8 mouse cellular contexts compared by ENCODE assay signal in genomic region chr3:108164807-108165206, GRCm38 (mm10). TPM values are rescaled to one million over a fixed set of nuclear protein-coding genes. Genes with fewer than 3 reads are reported as not detected.
DNase-seq lines count a peak whose midpoint lies in the region; ATAC-seq lines count a peak whose summit lies in the region.

No protein-coding gene starts in this region.

- peak; percentile 78 for DNase-seq in R1 (ENCODE audit: low read depth, low spot score)
- peak; percentile 89 to 91 for DNase-seq in cerebellum, postnatal 25 days
- DNase-seq in frontal cortex, postnatal 36 days (ENCODE audit: low spot score in 2 of 2), result peak; percentile 88 to 90
- DNase-seq in hindbrain, embryonic 14.5 days (ENCODE audit: low spot score), result peak; percentile 97
- DNase-seq in layer of hippocampus, postnatal 25 days (ENCODE audit: extremely low spot score in 1 of 2, low spot score in 1 of 2), result peak; percentile 78 to 87
- DNase-seq in lung, postnatal 36 days, result peak; percentile 85
- peak; percentile 91 to 92 for DNase-seq in right cerebral cortex, postnatal 10 days (ENCODE audit: low spot score in 2 of 2)
- DNase-seq in urinary bladder, postnatal 36 days (ENCODE audit: low spot score in 2 of 2), result peak; percentile 68 to 71

- no peaks in the 10 kb centered on the region for H3K9me3 ChIP-seq in hindbrain, embryonic 14.5 days (ENCODE audit: control insufficient read depth, low read length)

- WGBS in hindbrain, embryonic 14.5 days, result 12% methylated on average over 9 of the region's 9 CpGs

- H3K9ac ChIP-seq in hindbrain, embryonic 14.5 days, result peak overlapping the region; percentile 16; the same call in 1 of the 2 replicates

- peak overlapping the region; percentile 68 for H3K27ac ChIP-seq in hindbrain, embryonic 14.5 days

- H3K36me3 ChIP-seq in hindbrain, embryonic 14.5 days (replicated peaks; ENCODE audit: control insufficient read depth, insufficient read depth), result no peaks in the 10 kb centered on the region

- peak overlapping the region; percentile 41 for H3K4me2 ChIP-seq in hindbrain, embryonic 14.5 days (replicated peaks)

- H3K4me3 ChIP-seq in hindbrain, embryonic 14.5 days (replicated peaks; ENCODE audit: low read length), result 0 out of 2 replicates have a peak overlapping the region, but pooled peaks have one; percentile 2

- no peaks in the 10 kb centered on the region for H3K27me3 ChIP-seq in hindbrain, embryonic 14.5 days (ENCODE audit: control insufficient read depth, insufficient read depth, low read length)

- peak; percentile 78 for ATAC-seq in hindbrain, embryonic 14.5 days (ENCODE audit: low FRiP score)

- peaks cover 31% of the 10 kb centered on the region for H3K4me1 ChIP-seq in hindbrain, embryonic 14.5 days (replicated peaks; ENCODE audit: control insufficient read depth, insufficient read depth, low read length)

RNA-seq across cellular contexts. Expression of gene Gpr61, which starts 10.1 kb away (rescaled TPM):
- polyA plus RNA-seq in hindbrain, embryonic 14.5 days (2014; fragmentation: Nextera tagmentation; extraction: Ambion mirVana), result 3.6 and 3.9 TPM in 2 replicates
- total RNA-seq in layer of hippocampus, postnatal 25 days (2021), result 10 to 100 TPM; 15.2 to 18.6 TPM

RNA-seq across cellular contexts. Expression of gene Gnai3, which starts 18.9 kb away (rescaled TPM):
- polyA plus RNA-seq in hindbrain, embryonic 14.5 days (2014; fragmentation: Nextera tagmentation; extraction: Ambion mirVana), result 132 and 142 TPM in 2 replicates
- total RNA-seq in layer of hippocampus, postnatal 25 days (2021), result 10 to 100 TPM; 31.6 to 31.9 TPM

RNA-seq across cellular contexts. Expression of gene Amigo1, which starts 21.3 kb away (rescaled TPM):
- polyA plus RNA-seq in hindbrain, embryonic 14.5 days (2014; fragmentation: Nextera tagmentation; extraction: Ambion mirVana), result 11.1 and 11.3 TPM in 2 replicates
- 10 to 100 TPM; 66.8 to 67.7 TPM for total RNA-seq in layer of hippocampus, postnatal 25 days (2021)

RNA-seq across cellular contexts. Expression of gene Cyb561d1, which starts 36.2 kb away (rescaled TPM):
- polyA plus RNA-seq in hindbrain, embryonic 14.5 days (2014; fragmentation: Nextera tagmentation; extraction: Ambion mirVana), result 2.4 and 2.7 TPM in 2 replicates
- total RNA-seq in layer of hippocampus, postnatal 25 days (2021), result 10 to 100 TPM; 14.3 to 17.1 TPM

RNA-seq across cellular contexts. Expression of gene Atxn7l2, which starts 45.9 kb away (rescaled TPM):
- polyA plus RNA-seq in hindbrain, embryonic 14.5 days (2014; fragmentation: Nextera tagmentation; extraction: Ambion mirVana), result 20.0 and 21.1 TPM in 2 replicates
- 10 to 100 TPM; 19.5 to 31.1 TPM for total RNA-seq in layer of hippocampus, postnatal 25 days (2021)

Comparison
In these comparisons a context has a peak if more than half of its experiments do, and no peak if none do; other contexts are left out.
1. Peak in every context shown above with its lines: DNase-seq, ATAC-seq, H3K4me3 ChIP-seq and H3K27ac ChIP-seq.